Mouse (Mus musculus) midbrain, embryonic 15.5 days (tissue): ENCODE results near the gene Glipr1l1. TPM values are rescaled to one million over a fixed set of nuclear protein-coding genes. Genes with fewer than 3 reads are reported as not detected.
"Not testable (repeated sequence)": the region's sequence is repeated elsewhere in the genome, so short reads cannot be mapped to it uniquely, and the experiment has no call there.

ENCODE experiments used
- ATAC-seq: fragments of 200-750 bp; cut with Nextera tagmentation; replicated peaks from 2 replicates; pipeline ENCODE4 v1.8.0; 2017; ENCODE audit warnings: moderate TSS enrichment
- H3K27ac ChIP-seq: fragments of 300-500 bp; sonication (generic); 2 replicates; pipeline ENCODE4 v1.5.1; 2015; ENCODE audit warnings: mild to moderate bottlenecking, inconsistent platforms
- H3K27me3 ChIP-seq: fragments of 300-500 bp; sonication (generic); replicated peaks from 2 replicates; pipeline ENCODE4 v1.6.1; 2015; ENCODE audit warnings: inconsistent platforms
- H3K36me3 ChIP-seq: fragments of 300-500 bp; sonication (generic); replicated peaks from 2 replicates; pipeline ENCODE4 v1.6.1; 2015; ENCODE audit warnings: inconsistent platforms
- H3K4me1 ChIP-seq: fragments of 300-500 bp; sonication (generic); 2 replicates; pipeline ENCODE4 v1.6.1; 2015; ENCODE audit warnings: inconsistent platforms
- H3K4me2 ChIP-seq: fragments of 300-500 bp; sonication (generic); 2 replicates; pipeline ENCODE4 v1.6.1; 2015; ENCODE audit warnings: inconsistent platforms, mild to moderate bottlenecking, moderate library complexity
- H3K4me3 ChIP-seq: fragments of 300-500 bp; sonication (generic); 2 replicates; pipeline ENCODE4 v1.5.1; 2015; ENCODE audit warnings: mild to moderate bottlenecking, inconsistent platforms
- H3K9ac ChIP-seq: fragments of 300-500 bp; sonication (generic); 2 replicates; pipeline ENCODE4 v1.6.1; 2015; ENCODE audit warnings: mild to moderate bottlenecking, inconsistent platforms
- H3K9me3 ChIP-seq: fragments of 300-500 bp; sonication (generic); 2 replicates; pipeline ENCODE4 v1.6.1; 2016; ENCODE audit warnings: inconsistent platforms
- WGBS: fragments of 180-500 bp; shearing (Covaris S2); methylation state at CpG from one replicate; pipeline ENCODE4 v1.1.7; 2015; ENCODE audit warnings: mixed read lengths; 5-methylcytosine and 5-hydroxymethylcytosine counted together
- polyA plus RNA-seq: library from polyadenylated mRNA; unstranded; fragments of >200 nt; fragmentation: Nextera tagmentation; extraction: Ambion mirVana; gene quantifications from 2 replicates; pipeline ENCODE4 v1.2.1, GENCODE M21; 2015

The Glipr1l1 gene
- polyA plus RNA-seq, 1 experiment from 2014 or later: 0.26 TPM

- H3K4me1 ChIP-seq, H3K4me3 ChIP-seq, H3K27me3 ChIP-seq, H3K9ac ChIP-seq, H3K4me2 ChIP-seq, H3K36me3 ChIP-seq, H3K27ac ChIP-seq, H3K9me3 ChIP-seq: not testable (repeated sequence)
- ATAC-seq: peak; percentile 56; the same call in 1 of the 2 replicates
- 77% methylated on average over 6 of the region's 6 CpGs for whole genome bisulfite sequencing
These were observed 67.8 kb downstream of the Glipr1l1 start for GRCm38 (mm10) chr10:112127682-112128230.

Other genes with a start within 250 kb of the Glipr1l1 start
- 38.8 and 41.5 TPM in 2 replicates for gene Krr1, start 87.5 kb upstream of the Glipr1l1 start, polyA plus RNA-seq
- gene Glipr1, start 57.6 kb upstream of the Glipr1l1 start, polyA plus RNA-seq: 0.39 and 0.57 TPM in 2 replicates
- gene Glipr1l2, start 23.2 kb downstream of the Glipr1l1 start, polyA plus RNA-seq: not detected in 2 replicates
- 0.45 and 0.86 TPM in 2 replicates for gene Glipr1l3, start 100.1 kb downstream of the Glipr1l1 start, polyA plus RNA-seq
- gene Caps2, start 103.4 kb downstream of the Glipr1l1 start, polyA plus RNA-seq: 0.47 and 0.58 TPM in 2 replicates
- gene Kcnc2, start 210.9 kb downstream of the Glipr1l1 start, polyA plus RNA-seq: 6.1 and 7.8 TPM in 2 replicates